Mouse (Mus musculus): ENCODE data around the gene Drap1.

The Drap1 gene

GRCm38 (mm10) chr19:5448354-5449150 is 23.8 kb upstream of the Drap1 start:
- no peak for DNase-seq

- DNase-seq = peak; percentile 79 to 84
Observed at GRCm38 (mm10) chr19:5447515-5448353, 23.0 kb upstream of the Drap1 start, which contains the start of gene Fosl1. Fosl1 (plus strand) TSS chr19:5447547.

- DNase-seq = no peak
Observed at GRCm38 (mm10) chr19:5445747-5446146, 21.0 kb upstream of the Drap1 start.

GRCm38 (mm10) chr19:5444954-5445353 is 20.2 kb upstream of the Drap1 start:
- no peak for DNase-seq

- no peak for DNase-seq
Observed at GRCm38 (mm10) chr19:5444371-5444908, 19.7 kb upstream of the Drap1 start.

- no peak for DNase-seq
Observed at GRCm38 (mm10) chr19:5433951-5434350, 9.2 kb upstream of the Drap1 start.

- peak; percentile 72 to 75 for DNase-seq
Observed at GRCm38 (mm10) chr19:5432992-5433852, 8.4 kb upstream of the Drap1 start.

- DNase-seq = no peak
Observed at GRCm38 (mm10) chr19:5431911-5432464, 7.2 kb upstream of the Drap1 start.

- DNase-seq = peak; percentile 26 to 32
Observed at GRCm38 (mm10) chr19:5430408-5430807, 5.6 kb upstream of the Drap1 start.

GRCm38 (mm10) chr19:5429806-5430205 is 5.0 kb upstream of the Drap1 start:
- DNase-seq = peak in 1 of 2 experiments; percentile 17

GRCm38 (mm10) chr19:5429219-5429618 is 4.4 kb upstream of the Drap1 start:
- no peak for DNase-seq

GRCm38 (mm10) chr19:5428083-5428482 is 3.3 kb upstream of the Drap1 start:
- DNase-seq = peak in 1 of 2 experiments; percentile 19

GRCm38 (mm10) chr19:5426640-5427290 is 2.0 kb upstream of the Drap1 start:
- DNase-seq = peak in 1 of 2 experiments; percentile 34

GRCm38 (mm10) chr19:5425906-5426565 is 1.3 kb upstream of the Drap1 start:
- DNase-seq = peak in 1 of 2 experiments; percentile 45

GRCm38 (mm10) chr19:5424092-5424781 is 542 bp downstream of the Drap1 start:
- DNase-seq = peak; percentile 77 to 85

- peak in 1 of 2 experiments; percentile 48 for DNase-seq
Observed at GRCm38 (mm10) chr19:5423561-5423960, 1.2 kb downstream of the Drap1 start.

GRCm38 (mm10) chr19:5422895-5423443 is 1.8 kb downstream of the Drap1 start:
- DNase-seq = peak in 1 of 2 experiments; percentile 32

GRCm38 (mm10) chr19:5422267-5422666 is 2.5 kb downstream of the Drap1 start:
- peak; percentile 22 to 37 for DNase-seq

GRCm38 (mm10) chr19:5421784-5422183 is 3.0 kb downstream of the Drap1 start:
- peak in 1 of 2 experiments; percentile 27 for DNase-seq

GRCm38 (mm10) chr19:5420579-5420978 is 4.2 kb downstream of the Drap1 start:
- no peak for DNase-seq
